Mouse (Mus musculus) thymus, adult 2 months (tissue): ENCODE measurements around the gene Dnaaf3.

Experiments used
- CTCF ChIP-seq: fragments of 200-500 bp; IDR thresholded peaks from 2 replicates; pipeline ENCODE4 v1.5.1; 2012; ENCODE audit warnings: mild to moderate bottlenecking, control low read depth, low read length, moderate library complexity, borderline replicate concordance; ENCODE audit not compliant: control insufficient read depth, poor library complexity, insufficient read depth; ENCODE audit errors: extremely low read depth
- POLR2A ChIP-seq: fragments of 200-500 bp; IDR thresholded peaks from 2 replicates; pipeline ENCODE4 v1.6.1; 2012; ENCODE audit warnings: mild to moderate bottlenecking, low read length, control low read depth, moderate library complexity; ENCODE audit not compliant: control insufficient read depth, poor library complexity, insufficient read depth; ENCODE audit errors: extremely low read depth

GRCm38 (mm10) chr7:4546050-4546449 lies 13.8 kb upstream of the Dnaaf3 start:
- TF ChIP-seq POLR2A (no peak), CTCF (no peak)
